Mouse (Mus musculus) kidney, postnatal 10 days (tissue): ENCODE results near the gene Tunar.
A peak's percentile ranks its signal among the peaks of the same experiment; 100 is the strongest.

Experiments
- DNase-seq: peaks from one replicate; pipeline ENCODE4 v3.0.0; 2021; ENCODE audit warnings: mixed read lengths

Gene Tunar

GRCm38 (mm10) chr12:105333570-105333969, at the start of gene Tunar:
TSS of gene Tunar (plus strand) at chr12:105333870.
- no peak for DNase-seq

GRCm38 (mm10) chr12:105312571-105313035, 21.1 kb upstream of the Tunar start:
- no peak for DNase-seq

GRCm38 (mm10) chr12:105314328-105314727, 19.3 kb upstream of the Tunar start:
- no peak for DNase-seq

- DNase-seq: peak; percentile 70
Measured at GRCm38 (mm10) chr12:105322160-105322559, 11.5 kb upstream of the Tunar start.

GRCm38 (mm10) chr12:105327051-105327450, 6.6 kb upstream of the Tunar start:
- DNase-seq: no peak

GRCm38 (mm10) chr12:105328396-105328795, 5.3 kb upstream of the Tunar start:
- DNase-seq: no peak

GRCm38 (mm10) chr12:105336094-105336420, 2.4 kb downstream of the Tunar start:
- DNase-seq: no peak

GRCm38 (mm10) chr12:105336421-105337289, 3.0 kb downstream of the Tunar start:
- DNase-seq: peak; percentile 18

- no peak for DNase-seq
Measured at GRCm38 (mm10) chr12:105337290-105338005, 3.8 kb downstream of the Tunar start.

- DNase-seq: no peak
Measured at GRCm38 (mm10) chr12:105338256-105338977, 4.7 kb downstream of the Tunar start.

- DNase-seq: peak; percentile 19
Measured at GRCm38 (mm10) chr12:105341523-105341922, 7.9 kb downstream of the Tunar start.

GRCm38 (mm10) chr12:105344460-105344859, 10.8 kb downstream of the Tunar start:
- no peak for DNase-seq

GRCm38 (mm10) chr12:105346861-105347260, 13.2 kb downstream of the Tunar start:
- DNase-seq: no peak

GRCm38 (mm10) chr12:105347261-105347660, 13.6 kb downstream of the Tunar start:
- DNase-seq: peak; percentile 55

GRCm38 (mm10) chr12:105354266-105354665, 20.6 kb downstream of the Tunar start:
- DNase-seq: no peak

GRCm38 (mm10) chr12:105354772-105355171, 21.1 kb downstream of the Tunar start:
- DNase-seq: no peak

GRCm38 (mm10) chr12:105356781-105357180, 23.1 kb downstream of the Tunar start:
- DNase-seq: no peak

GRCm38 (mm10) chr12:105363648-105364047, 30.0 kb downstream of the Tunar start:
- DNase-seq: no peak

GRCm38 (mm10) chr12:105374564-105374963, 40.9 kb downstream of the Tunar start:
- no peak for DNase-seq

GRCm38 (mm10) chr12:105376976-105377375, 43.3 kb downstream of the Tunar start:
- DNase-seq: no peak

GRCm38 (mm10) chr12:105382733-105383132, 49.1 kb downstream of the Tunar start:
- no peak for DNase-seq

- DNase-seq: no peak
Measured at GRCm38 (mm10) chr12:105394671-105395070, 61.0 kb downstream of the Tunar start.

- peak; percentile 11 for DNase-seq
Measured at GRCm38 (mm10) chr12:105398172-105398571, 64.5 kb downstream of the Tunar start.
